Mouse (Mus musculus) neural tube, embryonic 14.5 days (tissue): ENCODE data around the gene Ackr2. TPM values are rescaled to one million over a fixed set of nuclear protein-coding genes. Genes with fewer than 3 reads are reported as not detected.

ENCODE experiments used
- ATAC-seq: fragments of 200-750 bp; cut with Nextera tagmentation; 2 replicates; pipeline ENCODE4 v1.8.0; 2017; ENCODE audit warnings: low read depth, mild to moderate bottlenecking, moderate TSS enrichment, moderate library complexity
- H3K27ac ChIP-seq: fragments of 300-500 bp; sonication (generic); 2 replicates; pipeline ENCODE4 v1.5.1; 2014; ENCODE audit warnings: low read depth, mild to moderate bottlenecking, control low read depth, low read length, moderate library complexity, mixed read lengths
- H3K27me3 ChIP-seq: fragments of 300-500 bp; sonication (generic); 2 replicates; pipeline ENCODE4 v1.6.1; 2014; ENCODE audit warnings: low read length; ENCODE audit not compliant: control insufficient read depth, insufficient read depth
- H3K36me3 ChIP-seq: fragments of 300-500 bp; sonication (generic); 2 replicates; pipeline ENCODE4 v1.6.1; 2014; ENCODE audit warnings: low read length, mixed read lengths; ENCODE audit not compliant: control insufficient read depth, insufficient read depth
- H3K4me1 ChIP-seq: fragments of 300-500 bp; sonication (generic); 2 replicates; pipeline ENCODE4 v1.6.1; 2014; ENCODE audit warnings: low read length; ENCODE audit not compliant: control insufficient read depth, insufficient read depth
- H3K4me2 ChIP-seq: fragments of 300-500 bp; sonication (generic); 2 replicates; pipeline ENCODE4 v1.6.1; 2014; ENCODE audit warnings: mild to moderate bottlenecking, low read depth, low read length, control low read depth
- H3K4me3 ChIP-seq: fragments of 300-500 bp; sonication (generic); 2 replicates; pipeline ENCODE4 v1.5.1; 2014; ENCODE audit warnings: low read depth, low read length, control low read depth, mixed read lengths
- H3K9ac ChIP-seq: fragments of 300-500 bp; sonication (generic); replicated peaks from 2 replicates; pipeline ENCODE4 v1.6.1; 2014; ENCODE audit warnings: low read depth, mild to moderate bottlenecking, control low read depth, low read length, mixed read lengths
- H3K9me3 ChIP-seq: fragments of 300-500 bp; sonication (generic); 2 replicates; pipeline ENCODE4 v1.6.1; 2016; ENCODE audit warnings: low read length; ENCODE audit not compliant: control insufficient read depth
- WGBS: fragments of 180-500 bp; shearing (Covaris S2); extraction: QIAGEN DNeasy Blood & Tissue Kit; methylation state at CpG from one replicate; pipeline ENCODE4 v1.1.7; 2014; 5-methylcytosine and 5-hydroxymethylcytosine counted together
- polyA plus RNA-seq: library from polyadenylated mRNA; unstranded; fragments of >200 nt; fragmentation: Nextera tagmentation; extraction: Ambion mirVana; gene quantifications from 2 replicates; pipeline ENCODE4 v1.2.1, GENCODE M21; 2014

Gene Ackr2
- polyA plus RNA-seq, 1 experiment from 2014 or later: 1.6 TPM

DNA sequence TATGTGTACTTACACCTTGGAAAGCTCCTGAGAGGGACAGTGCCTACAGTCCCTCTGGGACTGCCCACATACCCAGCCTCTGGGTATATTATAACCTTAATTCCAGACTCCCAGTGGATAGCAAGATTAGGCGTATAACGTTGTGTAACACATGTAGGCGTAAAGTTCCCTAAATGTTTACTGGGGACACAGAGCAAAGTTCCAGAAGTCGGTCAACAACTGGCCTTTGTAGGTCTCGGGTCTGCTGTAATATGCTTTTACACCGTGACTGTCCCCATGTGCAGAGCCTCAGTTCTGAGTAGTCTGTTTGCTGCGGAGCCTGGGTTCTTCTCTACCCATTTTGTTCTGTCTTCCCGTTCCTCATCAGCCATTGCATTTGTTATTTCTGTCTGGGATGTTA lies 25.3 kb downstream of the Ackr2 start:
- Histone ChIP-seq H3K27me3 (no peaks in the 10 kb centered on the region), H3K27ac (no peak overlapping the region), H3K36me3 (no peaks in the 10 kb centered on the region), H3K4me1 (no peaks in the 10 kb centered on the region), H3K4me3 (no peak overlapping the region), H3K9ac (no peak overlapping the region), H3K4me2 (no peak overlapping the region), H3K9me3 (no peaks in the 10 kb centered on the region)
- no peak for ATAC-seq
- WGBS: 89% methylated on average over 8 of the region's 8 CpGs

DNA sequence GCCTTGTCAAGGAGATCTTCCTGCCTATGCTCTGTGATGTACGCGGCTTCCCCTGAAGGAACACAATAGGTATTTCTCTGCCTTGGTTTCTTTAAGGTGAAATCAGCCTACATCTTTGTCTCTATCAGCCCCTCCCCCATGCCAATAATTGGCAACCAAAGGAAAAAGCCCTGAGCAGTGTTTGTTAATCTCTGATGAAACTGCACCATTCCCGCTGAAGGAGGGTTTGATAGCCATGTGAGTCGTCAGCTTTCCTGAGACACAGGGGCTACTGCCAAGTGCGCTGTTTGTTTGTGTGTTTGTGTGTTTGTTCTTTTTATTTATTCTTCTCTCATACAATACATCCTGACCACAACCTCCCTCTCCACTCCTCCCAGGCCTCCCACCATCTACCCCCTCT lies 25.8 kb downstream of the Ackr2 start:
- no peak overlapping the region for H3K4me3 ChIP-seq
- WGBS: 84% methylated on average over 5 of the region's 5 CpGs
- no peaks in the 10 kb centered on the region for H3K27me3 ChIP-seq
- no peaks in the 10 kb centered on the region for H3K9me3 ChIP-seq
- H3K4me2 ChIP-seq: no peak overlapping the region
- H3K9ac ChIP-seq: no peak overlapping the region
- no peak overlapping the region for H3K27ac ChIP-seq
- H3K36me3 ChIP-seq: no peaks in the 10 kb centered on the region
- ATAC-seq: no peak
- no peaks in the 10 kb centered on the region for H3K4me1 ChIP-seq

DNA sequence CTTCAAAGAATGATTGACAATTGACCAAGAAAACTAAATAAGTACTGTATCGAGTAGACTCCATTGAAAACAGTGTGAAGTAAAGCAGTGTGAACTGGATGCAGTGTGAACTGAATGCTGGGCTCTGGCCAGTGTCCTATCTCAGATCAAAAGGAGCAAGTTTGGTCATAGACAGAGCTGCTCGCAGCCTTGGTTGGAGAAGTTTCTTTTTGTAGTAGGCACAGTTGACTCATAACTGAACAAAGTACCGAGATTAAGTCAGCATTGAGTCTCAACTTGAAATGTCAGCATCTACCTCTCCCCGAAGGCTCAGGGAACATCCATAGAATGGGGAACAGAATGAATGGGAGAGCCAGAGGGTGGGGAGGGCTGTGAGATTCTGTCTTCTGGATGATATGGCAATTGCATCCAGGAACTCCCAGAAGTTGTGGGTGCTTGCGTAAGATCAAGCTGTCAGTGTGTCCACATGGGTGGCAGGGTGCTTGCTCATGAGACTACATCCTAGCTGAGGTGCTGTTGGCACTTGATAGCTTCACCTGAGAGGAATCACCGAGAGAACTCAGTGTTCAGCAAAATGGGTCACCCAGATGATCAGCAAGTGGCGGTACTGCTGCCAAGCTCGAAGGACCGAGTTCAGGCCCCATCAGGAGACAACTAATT lies 26.9 kb downstream of the Ackr2 start:
- no peak for ATAC-seq
- Histone ChIP-seq H3K36me3 (no peaks in the 10 kb centered on the region), H3K4me2 (no peak overlapping the region), H3K9me3 (no peaks in the 10 kb centered on the region), H3K9ac (no peak overlapping the region), H3K4me3 (no peak overlapping the region), H3K27ac (no peak overlapping the region), H3K27me3 (no peaks in the 10 kb centered on the region), H3K4me1 (no peaks in the 10 kb centered on the region)
- 90% methylated on average over 9 of the region's 9 CpGs for WGBS

DNA sequence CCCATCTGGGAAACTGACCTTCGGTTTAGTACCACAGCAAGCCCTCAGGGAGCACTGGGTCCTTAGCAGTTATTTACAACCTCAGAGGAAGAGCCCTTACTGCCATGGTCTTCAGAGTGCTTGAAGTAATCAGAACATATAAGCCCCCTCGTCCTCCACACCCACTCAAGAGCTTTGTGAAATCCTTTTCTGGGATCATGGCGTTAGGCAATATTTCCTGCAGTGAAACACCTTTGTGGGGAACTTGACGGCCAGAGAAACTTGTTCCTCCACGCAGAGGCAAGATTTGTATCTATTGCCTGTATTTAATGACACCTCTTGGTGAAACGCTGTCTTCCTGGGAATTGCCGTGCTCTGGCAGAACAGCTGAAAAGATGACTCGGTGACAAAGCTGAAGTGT lies 27.8 kb downstream of the Ackr2 start:
- H3K9ac ChIP-seq: no peak overlapping the region
- no peak overlapping the region for H3K4me3 ChIP-seq
- H3K36me3 ChIP-seq: no peaks in the 10 kb centered on the region
- ATAC-seq: no peak
- H3K4me2 ChIP-seq: no peak overlapping the region
- H3K4me1 ChIP-seq: no peaks in the 10 kb centered on the region
- H3K9me3 ChIP-seq: no peaks in the 10 kb centered on the region
- H3K27me3 ChIP-seq: no peaks in the 10 kb centered on the region
- WGBS: 67% methylated on average over 8 of the region's 8 CpGs
- no peak overlapping the region for H3K27ac ChIP-seq

DNA sequence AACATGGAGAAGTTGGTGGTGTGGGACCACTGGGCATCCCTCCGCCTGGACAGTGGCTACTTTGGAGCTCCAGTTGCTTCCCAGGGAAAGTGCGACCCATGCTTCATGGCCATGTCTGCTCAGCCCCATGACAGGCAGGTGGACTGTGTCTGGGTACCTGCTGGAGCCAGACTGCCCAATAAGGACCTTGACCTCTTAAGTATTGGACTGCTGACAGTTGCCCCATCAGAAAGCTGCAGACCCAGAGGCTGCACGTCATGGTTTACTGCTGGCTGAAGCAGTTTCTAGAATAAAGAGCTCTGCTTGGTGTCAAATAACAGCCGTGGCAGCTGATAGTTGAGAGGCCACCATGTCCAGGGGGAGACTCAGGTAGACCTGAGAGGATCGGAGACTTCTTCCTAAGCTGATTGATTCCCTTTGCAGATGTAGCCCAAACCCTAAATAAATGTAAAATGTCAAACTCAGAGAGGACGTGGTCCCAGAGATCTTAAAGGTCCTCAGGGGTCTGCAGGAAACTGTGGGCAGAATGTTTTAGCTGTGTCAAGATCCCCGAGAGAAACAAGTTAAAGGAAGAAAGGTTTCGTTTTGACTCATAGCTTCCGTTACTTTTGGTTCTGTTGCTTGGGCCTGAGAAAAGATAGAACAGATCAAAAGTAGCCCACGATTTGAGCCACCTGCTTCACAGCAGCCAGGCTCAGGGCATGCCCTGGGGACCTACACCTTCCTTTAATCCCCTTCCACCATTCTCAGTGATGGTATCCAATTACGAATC lies 28.7 kb downstream of the Ackr2 start:
- ATAC-seq: no peak
- Histone ChIP-seq H3K9ac (no peak overlapping the region), H3K27me3 (no peaks in the 10 kb centered on the region), H3K4me2 (no peak overlapping the region), H3K27ac (no peak overlapping the region), H3K9me3 (no peaks in the 10 kb centered on the region), H3K36me3 (no peaks in the 10 kb centered on the region), H3K4me3 (no peak overlapping the region), H3K4me1 (no peaks in the 10 kb centered on the region)
- 73% methylated on average over 11 of the region's 11 CpGs for WGBS

DNA sequence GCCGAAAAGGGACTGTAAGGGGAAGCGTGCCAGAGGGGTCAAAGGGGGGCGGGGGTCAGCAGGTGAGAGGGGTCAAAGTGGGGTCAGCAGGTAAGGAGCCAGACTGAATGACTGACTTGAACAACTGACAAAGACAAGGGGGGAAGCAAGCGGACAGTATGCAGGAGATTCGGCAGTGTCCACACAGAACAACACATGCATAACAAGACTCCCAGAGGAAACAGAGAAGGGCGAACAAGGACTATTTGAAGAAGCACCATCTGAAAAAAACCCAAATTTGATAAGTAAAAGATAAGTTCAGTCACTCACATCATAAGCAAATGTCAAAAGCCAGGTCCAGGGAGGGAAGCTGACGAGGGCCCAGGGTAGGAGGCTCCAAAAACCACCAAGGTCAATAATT lies 29.6 kb downstream of the Ackr2 start:
- Histone ChIP-seq H3K4me2 (no peak overlapping the region), H3K9ac (no peak overlapping the region), H3K4me1 (no peaks in the 10 kb centered on the region), H3K9me3 (no peaks in the 10 kb centered on the region), H3K27ac (no peak overlapping the region), H3K27me3 (no peaks in the 10 kb centered on the region), H3K36me3 (no peaks in the 10 kb centered on the region), H3K4me3 (no peak overlapping the region)
- ATAC-seq: no peak
- 85% methylated on average over 7 of the region's 7 CpGs for WGBS

DNA sequence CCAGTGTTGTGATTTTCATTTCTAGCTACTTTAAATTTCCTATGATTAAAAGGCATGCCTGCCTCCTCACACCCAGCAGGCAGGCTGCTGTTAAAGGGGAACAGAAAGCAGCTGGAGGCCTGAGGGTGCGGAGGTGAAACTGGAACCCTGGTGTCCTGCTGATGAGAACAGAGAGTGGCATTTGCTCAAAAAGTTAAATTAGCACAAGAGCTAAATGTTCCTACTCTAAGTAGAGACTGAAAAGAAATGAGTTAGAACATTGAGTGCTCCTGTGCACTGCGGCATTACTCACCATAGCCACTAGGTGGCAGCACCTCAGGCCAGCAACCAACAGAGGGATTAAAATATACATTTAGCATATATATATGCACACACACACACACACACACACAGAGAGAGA lies 30.3 kb downstream of the Ackr2 start:
- H3K4me1 ChIP-seq: no peaks in the 10 kb centered on the region
- no peak overlapping the region for H3K27ac ChIP-seq
- ATAC-seq: no peak
- H3K36me3 ChIP-seq: no peaks in the 10 kb centered on the region
- 29% methylated on average over 2 of the region's 2 CpGs for WGBS
- H3K4me2 ChIP-seq: no peak overlapping the region
- H3K9me3 ChIP-seq: no peaks in the 10 kb centered on the region
- no peak overlapping the region for H3K9ac ChIP-seq
- H3K27me3 ChIP-seq: no peaks in the 10 kb centered on the region
- no peak overlapping the region for H3K4me3 ChIP-seq

DNA sequence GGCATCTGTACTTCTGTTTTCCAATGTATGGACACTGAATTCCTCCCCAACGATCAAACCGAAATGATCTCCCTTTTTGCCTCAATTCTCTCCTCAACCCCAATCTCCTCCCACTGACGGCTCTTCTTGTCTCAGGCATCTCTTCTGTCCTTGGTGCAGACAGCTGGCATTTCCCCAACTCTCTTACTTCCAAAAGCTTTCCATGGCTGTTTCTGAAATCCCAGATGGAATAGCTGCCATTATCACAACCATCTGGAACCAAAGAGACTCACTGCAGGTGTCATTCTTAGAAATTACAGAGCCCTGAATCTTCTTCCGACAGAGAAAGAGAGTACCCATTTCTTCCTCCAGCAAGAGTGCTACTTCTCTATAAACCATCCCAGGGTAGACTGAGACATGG lies 36.7 kb downstream of the Ackr2 start:
- no peak for ATAC-seq
- no peak overlapping the region for H3K27ac ChIP-seq
- 84% methylated on average over 4 of the region's 4 CpGs for WGBS

DNA sequence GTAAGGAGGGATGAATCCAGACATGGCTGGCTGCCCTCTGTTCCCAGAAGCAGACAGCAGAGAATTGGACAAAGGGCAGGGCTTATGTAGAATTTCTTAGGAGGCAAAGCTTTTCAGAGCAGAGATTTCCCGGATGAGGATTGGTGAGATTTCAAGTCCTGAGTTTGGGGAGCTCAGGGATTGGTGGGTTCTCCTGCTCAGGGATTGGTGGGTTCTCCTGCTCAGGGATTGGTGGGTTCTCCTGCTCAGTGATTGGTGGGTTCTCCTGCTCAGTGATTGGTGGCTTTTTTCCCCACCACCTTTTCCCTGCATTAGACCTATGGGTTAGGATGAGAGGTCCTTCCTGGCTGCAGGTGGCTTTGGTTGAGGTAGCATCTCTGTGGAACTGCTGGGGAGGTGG lies 38.8 kb downstream of the Ackr2 start:
- Histone ChIP-seq H3K36me3 (no peaks in the 10 kb centered on the region), H3K4me2 (no peak overlapping the region), H3K27ac (no peak overlapping the region), H3K9me3 (no peaks in the 10 kb centered on the region), H3K4me3 (peak overlapping the region; percentile 33), H3K9ac (no peak overlapping the region), H3K4me1 (no peaks in the 10 kb centered on the region), H3K27me3 (no peaks in the 10 kb centered on the region)
- 85% methylated on average over 1 of the region's 1 CpGs for WGBS
- ATAC-seq: peak; percentile 58; the same call in 1 of the 2 replicates

More for the DNA sequence above, 36.7 kb downstream of the Ackr2 start:
- H3K4me3 ChIP-seq: no peak overlapping the region
- H3K9me3 ChIP-seq: no peaks in the 10 kb centered on the region
- no peaks in the 10 kb centered on the region for H3K27me3 ChIP-seq
- no peak overlapping the region for H3K9ac ChIP-seq
- no peak overlapping the region for H3K4me2 ChIP-seq
- no peaks in the 10 kb centered on the region for H3K36me3 ChIP-seq
- H3K4me1 ChIP-seq: no peaks in the 10 kb centered on the region
